Mouse (Mus musculus) kidney, adult 2 months (tissue): ENCODE results near the gene Kcnj6. TPM values are rescaled to one million over a fixed set of nuclear protein-coding genes. Genes with fewer than 3 reads are reported as not detected.

Experiments
- DNase-seq: peaks from one replicate; pipeline ENCODE4 v3.0.0; 2021
- H3K27ac ChIP-seq: fragments of 200-500 bp; 2 replicates; pipeline ENCODE4 v1.5.1; 2012; ENCODE audit warnings: low read depth, low read length, control low read depth, inconsistent platforms; ENCODE audit not compliant: insufficient read depth
- H3K27me3 ChIP-seq: fragments of 200-500 bp; replicated peaks from 2 replicates; pipeline ENCODE4 v1.6.1; 2012; ENCODE audit warnings: mild to moderate bottlenecking, moderate library complexity, low read length, inconsistent platforms; ENCODE audit not compliant: control insufficient read depth, insufficient read depth
- H3K36me3 ChIP-seq: fragments of 200-500 bp; 2 replicates; pipeline ENCODE4 v1.6.1; 2012; ENCODE audit warnings: mild to moderate bottlenecking, moderate library complexity, low read length, inconsistent platforms; ENCODE audit not compliant: control insufficient read depth, insufficient read depth
- H3K4me1 ChIP-seq: fragments of 200-500 bp; 2 replicates; pipeline ENCODE4 v1.6.1; 2011; ENCODE audit warnings: low read length; ENCODE audit not compliant: control insufficient read depth, insufficient read depth
- H3K4me3 ChIP-seq: fragments of 200-500 bp; 2 replicates; pipeline ENCODE4 v1.5.1; 2011; ENCODE audit warnings: mild to moderate bottlenecking, low read depth, low read length, control low read depth; ENCODE audit not compliant: insufficient read depth
- CTCF ChIP-seq: fragments of 200-500 bp; conservative IDR thresholded peaks from 2 replicates; pipeline ENCODE4 v1.5.1; 2011; ENCODE audit warnings: low read depth, mild to moderate bottlenecking, control low read depth, low read length, moderate library complexity, mixed read lengths; ENCODE audit not compliant: insufficient read depth, insufficient read length
- POLR2A ChIP-seq: fragments of 200-500 bp; IDR thresholded peaks from one replicate; pipeline ENCODE4 v1.6.1; 2011; ENCODE audit warnings: low read depth, low read length, control low read depth
- WGBS: fragments of 180-500 bp; shearing (Covaris S2); methylation state at CpG from one replicate; pipeline ENCODE4 v1.1.7; 2018; 5-methylcytosine and 5-hydroxymethylcytosine counted together
- polyA plus RNA-seq: library from polyadenylated mRNA; depleted of rRNA; stranded (reverse); fragments of >200 nt; gene quantifications from 2 replicates; pipeline ENCODE4 v1.2.3, GENCODE M21; 2012

The Kcnj6 gene
- polyA plus RNA-seq, 1 experiment, result not detected

GRCm38 (mm10) chr16:94756352-94756751 is 241.1 kb downstream of the Kcnj6 start:
- H3K27me3 ChIP-seq, result no peaks in the 10 kb centered on the region
- H3K36me3 ChIP-seq, result no peaks in the 10 kb centered on the region
- no peak for TF ChIP-seq POLR2A
- TF ChIP-seq CTCF, result no peak
- no peak for DNase-seq
- no peak overlapping the region for H3K27ac ChIP-seq
- no peak overlapping the region for H3K4me3 ChIP-seq
- no peaks in the 10 kb centered on the region for H3K4me1 ChIP-seq
- WGBS, result 51% methylated on average over 6 of the region's 6 CpGs

DNA sequence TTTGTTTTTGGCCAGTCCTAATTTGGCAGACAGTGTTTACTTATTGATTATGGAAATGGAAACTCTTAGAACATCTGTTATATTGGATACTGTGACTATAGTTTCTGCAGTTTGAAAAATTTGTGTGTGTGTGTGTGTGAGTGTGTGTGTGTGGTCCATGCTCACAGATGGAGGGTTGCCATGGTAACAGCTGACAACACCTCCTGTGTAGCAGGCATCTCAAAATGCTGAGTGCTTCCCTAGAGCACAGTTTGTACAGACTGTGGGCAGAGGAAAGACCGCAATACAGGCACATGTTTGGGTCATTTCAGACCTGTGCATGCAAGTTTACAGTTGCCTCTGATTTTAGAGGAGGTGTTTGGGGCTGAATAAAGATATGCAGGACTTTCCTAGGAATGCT is 244.0 kb downstream of the Kcnj6 start:
- H3K27ac ChIP-seq, result no peak overlapping the region
- no peak overlapping the region for H3K4me3 ChIP-seq
- DNase-seq, result no peak
- 97% methylated on average over 1 of the region's 1 CpGs for WGBS
- H3K4me1 ChIP-seq, result no peaks in the 10 kb centered on the region
- TF ChIP-seq CTCF, result no peak
- no peak for TF ChIP-seq POLR2A
- H3K27me3 ChIP-seq, result 0 out of 2 replicates have a peak, but pooled peaks cover 1% of the 10 kb centered on the region
- H3K36me3 ChIP-seq, result no peaks in the 10 kb centered on the region

DNA sequence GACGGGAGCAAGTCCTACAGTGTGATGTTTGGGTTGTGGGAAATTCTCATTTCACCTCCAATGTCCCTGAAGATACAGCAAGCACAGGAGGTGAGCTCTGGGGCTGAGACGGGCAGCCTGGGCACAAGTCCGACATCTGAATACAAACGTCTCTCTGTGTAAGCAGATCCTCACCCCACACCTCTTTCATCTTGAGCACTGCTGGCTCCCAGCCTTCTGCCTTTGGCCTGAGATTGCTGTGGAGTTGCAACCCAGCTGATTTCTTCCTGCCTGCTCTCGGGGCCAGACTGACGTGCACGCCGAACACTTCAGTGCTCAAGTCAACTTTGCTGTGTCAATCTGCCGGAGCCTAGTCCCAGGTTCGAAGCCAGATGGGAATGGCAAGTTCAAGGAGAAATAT is 244.7 kb downstream of the Kcnj6 start:
- Histone ChIP-seq H3K4me3 (no peak overlapping the region), H3K36me3 (no peaks in the 10 kb centered on the region), H3K27ac (no peak overlapping the region), H3K4me1 (no peaks in the 10 kb centered on the region), H3K27me3 (peaks cover 1% of the 10 kb centered on the region; the same call in 1 of the 2 replicates)
- TF ChIP-seq CTCF (no peak), POLR2A (no peak)
- WGBS, result 44% methylated on average over 10 of the region's 10 CpGs
- no peak for DNase-seq

DNA sequence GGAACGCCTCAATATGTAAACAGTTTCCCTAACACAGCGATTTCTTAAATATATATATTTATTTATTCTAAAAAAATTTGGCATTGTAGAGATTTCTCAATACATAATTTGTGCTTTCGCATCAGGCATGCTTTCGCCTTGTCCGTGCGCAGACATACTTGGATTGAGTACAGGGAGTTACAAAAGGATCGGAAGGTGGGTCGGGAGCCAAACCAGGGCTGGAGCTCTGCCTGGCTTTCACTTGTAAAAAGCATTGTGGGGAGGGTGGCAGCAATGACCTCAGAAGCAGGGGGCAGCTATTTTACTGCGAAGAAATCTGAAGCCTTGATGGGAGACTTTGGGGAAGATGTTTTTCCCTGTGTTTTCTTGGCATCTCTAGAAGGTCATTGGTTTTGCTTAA is 252.5 kb downstream of the Kcnj6 start:
- no peak for DNase-seq
- WGBS, result 78% methylated on average over 9 of the region's 9 CpGs
- H3K27ac ChIP-seq, result no peak overlapping the region
- no peak for TF ChIP-seq CTCF
- no peak for TF ChIP-seq POLR2A
- H3K4me1 ChIP-seq, result no peaks in the 10 kb centered on the region
- H3K27me3 ChIP-seq, result no peaks in the 10 kb centered on the region; the same call in 1 of the 2 replicates
- H3K4me3 ChIP-seq, result no peak overlapping the region
- H3K36me3 ChIP-seq, result no peaks in the 10 kb centered on the region

GRCm38 (mm10) chr16:94743853-94744501 is 253.5 kb downstream of the Kcnj6 start:
- H3K4me1 ChIP-seq, result no peaks in the 10 kb centered on the region
- H3K4me3 ChIP-seq, result peak overlapping the region; percentile 24; the same call in 1 of the 2 replicates
- whole genome bisulfite sequencing, result 6% methylated on average over 11 of the region's 11 CpGs
- no peak overlapping the region for H3K27ac ChIP-seq
- no peaks in the 10 kb centered on the region for H3K36me3 ChIP-seq
- no peak for TF ChIP-seq POLR2A
- peak; percentile 70 for TF ChIP-seq CTCF
- DNase-seq, result peak; percentile 60
- H3K27me3 ChIP-seq, result no peaks in the 10 kb centered on the region; the same call in 1 of the 2 replicates

- H3K4me1 ChIP-seq, result no peaks in the 10 kb centered on the region
- 58% methylated on average over 1 of the region's 1 CpGs for WGBS
- TF ChIP-seq CTCF, result no peak
- TF ChIP-seq POLR2A, result no peak
- no peak overlapping the region for H3K4me3 ChIP-seq
- H3K27ac ChIP-seq, result no peak overlapping the region
- no peak for DNase-seq
- H3K27me3 ChIP-seq, result no peaks in the 10 kb centered on the region
- H3K36me3 ChIP-seq, result no peaks in the 10 kb centered on the region
Measured at GRCm38 (mm10) chr16:94737359-94737687, 260.2 kb downstream of the Kcnj6 start.

DNA sequence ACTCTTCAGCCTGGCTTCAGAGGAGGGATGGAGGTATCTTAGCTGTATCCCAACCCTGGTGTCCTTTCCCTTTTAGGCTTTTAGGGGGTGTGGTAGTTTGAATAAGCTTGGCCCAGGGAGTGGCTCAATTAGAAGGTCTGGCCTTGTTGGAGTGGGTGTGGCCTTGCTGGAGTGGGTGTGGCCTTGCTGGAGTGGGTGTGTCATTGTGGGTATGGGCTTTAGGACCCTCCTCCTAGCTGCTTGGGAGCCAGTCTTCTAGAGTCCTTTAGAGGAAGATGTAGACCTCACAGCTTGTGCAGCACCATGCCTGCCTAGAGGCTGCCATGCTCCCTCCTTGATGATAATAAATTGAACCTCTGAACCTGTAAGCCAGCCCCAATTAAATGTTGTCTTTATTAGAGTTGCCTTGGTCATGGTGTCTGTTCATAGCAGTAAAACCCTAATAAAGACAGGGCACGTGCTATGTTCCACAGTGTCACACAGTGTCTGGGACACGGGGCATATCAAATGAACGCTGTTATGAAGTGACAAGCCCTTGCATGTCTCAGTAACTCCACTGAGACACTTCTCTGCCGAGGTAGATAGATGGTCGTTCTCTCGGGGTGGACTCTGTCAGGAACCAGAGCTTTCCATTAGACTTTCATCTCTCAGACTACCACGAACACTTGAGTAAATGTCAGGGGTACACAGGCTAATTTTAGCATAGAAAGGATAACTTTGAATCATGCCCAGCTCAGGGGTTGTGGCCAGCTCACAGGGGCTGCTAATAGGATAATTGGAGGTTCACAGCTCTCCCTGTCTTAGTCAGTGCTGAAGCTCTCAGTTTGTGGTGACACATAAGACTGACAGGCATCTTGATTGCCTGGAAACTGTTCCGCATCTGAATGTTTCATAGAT is 260.8 kb downstream of the Kcnj6 start:
- no peak for DNase-seq
- H3K27ac ChIP-seq, result no peak overlapping the region
- WGBS, result 76% methylated on average over 8 of the region's 8 CpGs
- no peaks in the 10 kb centered on the region for H3K36me3 ChIP-seq
- no peak overlapping the region for H3K4me3 ChIP-seq
- H3K27me3 ChIP-seq, result no peaks in the 10 kb centered on the region
- TF ChIP-seq CTCF (no peak), POLR2A (no peak)
- H3K4me1 ChIP-seq, result no peaks in the 10 kb centered on the region
